ENCODE assay signal across 31 mouse cellular contexts in the genomic region with DNA sequence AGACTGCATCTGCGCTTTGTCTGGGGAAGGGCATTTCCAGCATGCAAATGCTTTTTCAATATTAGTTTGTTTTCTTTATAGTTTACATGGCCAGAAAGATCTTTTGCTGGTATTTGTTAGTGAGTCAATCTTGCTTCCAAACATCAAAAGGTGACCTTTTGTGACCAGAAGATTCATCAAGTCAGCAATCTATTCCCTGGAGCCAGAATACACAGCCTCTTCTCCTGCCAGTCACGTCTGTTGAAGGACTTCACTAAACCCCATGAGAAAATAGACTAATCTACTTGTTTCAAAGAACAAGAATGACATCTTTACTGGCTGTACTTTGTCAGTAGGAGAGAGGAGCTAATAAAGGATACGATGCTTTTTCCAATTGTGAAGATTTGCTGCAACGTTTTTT.
DNase-seq lines count a peak whose midpoint lies in the region; ATAC-seq lines count a peak whose summit lies in the region.
"Had no signal": no experiment of that assay in that cellular context is flagged by ENCODE, and none has a peak within 500 bp of the region (broad histone marks: within the 10 kb centered on the region; RNA-seq: fewer than 3 reads in every experiment).

No protein-coding gene starts in this region.

- H3K27me3 ChIP-seq in hindbrain, embryonic 11.5 days (ENCODE audit: control insufficient read depth, insufficient read depth, low read length), result no peaks in the 10 kb centered on the region
- no peaks in the 10 kb centered on the region for H3K27me3 ChIP-seq in hindbrain, embryonic 13.5 days
- H3K27me3 ChIP-seq in midbrain, embryonic 13.5 days, result no peaks in the 10 kb centered on the region
- no peaks in the 10 kb centered on the region for H3K27me3 ChIP-seq in midbrain, embryonic 15.5 days (replicated peaks)
- H3K27me3 ChIP-seq: CH12.LX; embryonic facial prominence, embryonic 13.5 days; forebrain, embryonic 12.5 days; forebrain, embryonic 15.5 days; heart, embryonic 12.5 days; heart, embryonic 15.5 days had no signal

- H3K4me1 ChIP-seq in hindbrain, embryonic 11.5 days (replicated peaks; ENCODE audit: control insufficient read depth, insufficient read depth, low read length), result no peaks in the 10 kb centered on the region
- no peaks in the 10 kb centered on the region for H3K4me1 ChIP-seq in hindbrain, embryonic 13.5 days (replicated peaks)
- H3K4me1 ChIP-seq in midbrain, embryonic 13.5 days (replicated peaks), result 0 out of 2 replicates have a peak, but pooled peaks cover 9% of the 10 kb centered on the region
- H3K4me1 ChIP-seq in midbrain, embryonic 15.5 days, result peaks cover 4% of the 10 kb centered on the region; the same call in 1 of the 2 replicates
- H3K4me1 ChIP-seq: embryonic facial prominence, embryonic 13.5 days; forebrain, embryonic 12.5 days; forebrain, embryonic 15.5 days; heart, embryonic 12.5 days; heart, embryonic 15.5 days; hindbrain, embryonic 10.5 days had no signal

- H3K4me3 ChIP-seq in hindbrain, embryonic 11.5 days (ENCODE audit: low read depth, low read length), result no peak overlapping the region
- no peak overlapping the region for H3K4me3 ChIP-seq in hindbrain, embryonic 13.5 days
- no peak overlapping the region for H3K4me3 ChIP-seq in midbrain, embryonic 13.5 days (replicated peaks)
- H3K4me3 ChIP-seq in midbrain, embryonic 15.5 days, result no peak overlapping the region
- H3K4me3 ChIP-seq: embryonic facial prominence, embryonic 10.5 days; embryonic facial prominence, embryonic 13.5 days; erythroblast, embryonic 14.5 days; forebrain, embryonic 12.5 days; forebrain, embryonic 15.5 days; heart, embryonic 12.5 days; heart, embryonic 15.5 days; hindbrain, embryonic 10.5 days had no signal

- WGBS in hindbrain, embryonic 11.5 days, result 36% methylated on average over 4 of the region's 4 CpGs
- 41% methylated on average over 4 of the region's 4 CpGs for WGBS in hindbrain, embryonic 13.5 days
- 34% methylated on average over 4 of the region's 4 CpGs for WGBS in midbrain, embryonic 13.5 days
- WGBS in midbrain, embryonic 15.5 days, result 25% methylated on average over 4 of the region's 4 CpGs

- ATAC-seq in hindbrain, embryonic 11.5 days (ENCODE audit: low FRiP score), result no peak
- no peak for ATAC-seq in hindbrain, embryonic 13.5 days (ENCODE audit: low FRiP score)
- ATAC-seq in midbrain, embryonic 13.5 days, result 0 out of 2 replicates have a peak, but pooled peaks have one; percentile 56
- ATAC-seq in midbrain, embryonic 15.5 days (replicated peaks), result no peak
- ATAC-seq: forebrain, embryonic 15.5 days; hindbrain, postnatal 0 days; inflammation-experienced regulatory T-cells, adult 6 months; intestine, embryonic 16.5 days; Patski had no signal

- H3K36me3 ChIP-seq in hindbrain, embryonic 11.5 days (ENCODE audit: control insufficient read depth, insufficient read depth, low read length), result no peaks in the 10 kb centered on the region
- H3K36me3 ChIP-seq in hindbrain, embryonic 13.5 days, result no peaks in the 10 kb centered on the region
- no peaks in the 10 kb centered on the region for H3K36me3 ChIP-seq in midbrain, embryonic 13.5 days
- H3K36me3 ChIP-seq in midbrain, embryonic 15.5 days (replicated peaks), result no peaks in the 10 kb centered on the region
- H3K36me3 ChIP-seq: embryonic facial prominence, embryonic 10.5 days; embryonic facial prominence, embryonic 13.5 days; forebrain, embryonic 12.5 days; forebrain, embryonic 15.5 days; G1E; heart, embryonic 12.5 days; heart, embryonic 15.5 days; hindbrain, embryonic 10.5 days had no signal

- no peaks in the 10 kb centered on the region for H3K9me3 ChIP-seq in hindbrain, embryonic 11.5 days (ENCODE audit: control insufficient read depth, low read length)
- H3K9me3 ChIP-seq in hindbrain, embryonic 13.5 days, result no peaks in the 10 kb centered on the region
- H3K9me3 ChIP-seq in midbrain, embryonic 13.5 days, result no peaks in the 10 kb centered on the region
- H3K9me3 ChIP-seq in midbrain, embryonic 15.5 days, result no peaks in the 10 kb centered on the region
- H3K9me3 ChIP-seq: embryonic facial prominence, embryonic 10.5 days; embryonic facial prominence, embryonic 13.5 days; forebrain, embryonic 12.5 days; forebrain, embryonic 15.5 days; G1E; heart, embryonic 12.5 days; heart, embryonic 15.5 days had no signal

- no peak overlapping the region for H3K4me2 ChIP-seq in hindbrain, embryonic 11.5 days (replicated peaks; ENCODE audit: low read depth, low read length)
- H3K4me2 ChIP-seq in hindbrain, embryonic 13.5 days, result no peak overlapping the region
- no peak overlapping the region for H3K4me2 ChIP-seq in midbrain, embryonic 13.5 days (replicated peaks)
- H3K4me2 ChIP-seq in midbrain, embryonic 15.5 days, result no peak overlapping the region
- H3K4me2 ChIP-seq: embryonic facial prominence, embryonic 13.5 days; forebrain, embryonic 12.5 days; forebrain, embryonic 15.5 days; heart, embryonic 12.5 days; heart, embryonic 15.5 days had no signal

- H3K9ac ChIP-seq in hindbrain, embryonic 11.5 days (ENCODE audit: low read depth, low read length), result no peak overlapping the region
- H3K9ac ChIP-seq in hindbrain, embryonic 13.5 days, result no peak overlapping the region
- H3K9ac ChIP-seq in midbrain, embryonic 13.5 days (replicated peaks), result no peak overlapping the region
- H3K9ac ChIP-seq in midbrain, embryonic 15.5 days, result no peak overlapping the region
- H3K9ac ChIP-seq: embryonic facial prominence, embryonic 13.5 days; forebrain, embryonic 12.5 days; forebrain, embryonic 15.5 days; heart, embryonic 12.5 days; heart, embryonic 15.5 days had no signal

- DNase-seq in hindbrain, embryonic 11.5 days (ENCODE audit: low spot score), result peak; percentile 13
- peak; percentile 22 for DNase-seq in embryo, embryonic 10.5 days (ENCODE audit: low spot score)
- no peak for DNase-seq in ovary, postnatal 10 days (ENCODE audit: low spot score)
- DNase-seq: adrenal gland, postnatal 10 days; adrenal gland, postnatal 36 days; B cell, adult 2 months; cerebellum, adult 11 months; cerebellum, adult 2 months; cerebellum, adult 9-11 months; cerebellum, postnatal 25 days; gastrocnemius, postnatal 25 days; heart, adult 18-20 months; heart, postnatal 10 days; heart, postnatal 36 days had no signal

- no peak overlapping the region for H3K27ac ChIP-seq in hindbrain, embryonic 11.5 days (ENCODE audit: low read depth, low read length)
- no peak overlapping the region for H3K27ac ChIP-seq in hindbrain, embryonic 13.5 days
- no peak overlapping the region for H3K27ac ChIP-seq in midbrain, embryonic 13.5 days
- H3K27ac ChIP-seq in midbrain, embryonic 15.5 days, result no peak overlapping the region
- H3K27ac ChIP-seq: embryonic facial prominence, embryonic 10.5 days; embryonic facial prominence, embryonic 13.5 days; forebrain, embryonic 12.5 days; forebrain, embryonic 15.5 days; heart, embryonic 15.5 days; hindbrain, embryonic 10.5 days; hindbrain, postnatal 0 days had no signal
